Mouse (Mus musculus): ENCODE data around the gene Rnf135. TPM values are rescaled to one million over a fixed set of nuclear protein-coding genes. Genes with fewer than 3 reads are reported as not detected.
"Not testable (repeated sequence)": the region's sequence is repeated elsewhere in the genome, so short reads cannot be mapped to it uniquely, and the experiment has no call there.

Gene Rnf135
- polyA plus RNA-seq, 1 experiment from 2014 or later, result 14.5 TPM

DNA sequence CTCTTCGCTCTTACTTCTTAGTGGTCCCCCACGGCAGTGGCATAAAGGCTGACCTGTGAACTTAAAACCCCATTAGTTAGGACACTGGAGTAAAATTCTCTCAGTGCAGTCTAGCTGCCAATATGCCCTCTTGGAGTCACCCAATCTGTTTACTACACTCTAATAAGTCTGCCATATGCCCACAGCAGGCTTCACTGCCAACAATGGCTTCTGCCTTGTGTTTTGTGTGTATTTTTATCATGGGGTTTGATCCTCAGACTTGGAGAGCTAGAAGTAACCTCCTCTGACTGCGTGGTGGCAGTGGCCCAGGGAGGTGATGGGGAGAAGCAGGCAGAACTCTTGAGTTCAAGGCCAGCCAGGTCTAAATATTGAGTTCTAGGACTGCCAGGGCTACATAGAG lies 20.4 kb downstream of the Rnf135 start:
- Histone ChIP-seq H3K4me2 (ENCODE audit: low read depth, low read length) (no peak overlapping the region), H3K9ac (ENCODE audit: low read length) (no peak overlapping the region), H3K9me3 (replicated peaks; ENCODE audit: control insufficient read depth, low read length) (no peaks in the 10 kb centered on the region), H3K4me1 (ENCODE audit: control insufficient read depth, insufficient read depth, low read length) (peaks cover 2% of the 10 kb centered on the region; the same call in 1 of the 2 replicates), H3K4me3 (ENCODE audit: low read length) (no peak overlapping the region), H3K36me3 (ENCODE audit: control insufficient read depth, insufficient read depth) (0 out of 2 replicates have a peak, but pooled peaks cover 5% of the 10 kb centered on the region), H3K27ac (ENCODE audit: low read length) (no peak overlapping the region), H3K27me3 (ENCODE audit: control insufficient read depth, insufficient read depth, low read length) (no peaks in the 10 kb centered on the region)
- ATAC-seq (replicated peaks; ENCODE audit: extremely low read depth, insufficient read depth, low FRiP score), result no peak
- 73% methylated on average over 3 of the region's 3 CpGs for WGBS

DNA sequence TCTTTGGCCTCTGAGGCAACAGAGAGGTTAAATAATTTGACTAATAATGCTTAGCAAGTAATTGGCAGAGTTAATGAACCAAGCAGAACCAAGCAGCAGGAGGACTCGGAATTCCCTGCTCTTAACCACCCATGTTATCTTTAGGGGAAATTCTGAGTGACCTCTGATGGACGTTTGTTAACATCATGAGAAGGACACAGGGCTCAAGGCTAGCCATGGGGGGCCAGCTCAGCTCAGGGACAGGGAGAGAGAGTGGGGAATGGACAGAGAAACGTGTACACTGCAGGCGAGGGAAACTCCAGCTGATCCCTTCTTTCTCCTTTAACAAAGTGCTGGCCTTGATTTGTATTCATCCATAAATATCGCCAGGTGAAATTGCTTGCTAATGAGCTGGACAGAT lies 21.3 kb downstream of the Rnf135 start:
- Histone ChIP-seq H3K36me3 (ENCODE audit: control insufficient read depth, insufficient read depth) (no peaks in the 10 kb centered on the region), H3K4me3 (ENCODE audit: low read length) (no peak overlapping the region), H3K9me3 (replicated peaks; ENCODE audit: control insufficient read depth, low read length) (no peaks in the 10 kb centered on the region), H3K27me3 (ENCODE audit: control insufficient read depth, insufficient read depth, low read length) (no peaks in the 10 kb centered on the region), H3K4me2 (ENCODE audit: low read depth, low read length) (no peak overlapping the region), H3K27ac (ENCODE audit: low read length) (no peak overlapping the region), H3K9ac (ENCODE audit: low read length) (no peak overlapping the region), H3K4me1 (ENCODE audit: control insufficient read depth, insufficient read depth, low read length) (peaks cover 4% of the 10 kb centered on the region)
- 55% methylated on average over 5 of the region's 5 CpGs for WGBS
- ATAC-seq (replicated peaks; ENCODE audit: extremely low read depth, insufficient read depth, low FRiP score), result no peak

DNA sequence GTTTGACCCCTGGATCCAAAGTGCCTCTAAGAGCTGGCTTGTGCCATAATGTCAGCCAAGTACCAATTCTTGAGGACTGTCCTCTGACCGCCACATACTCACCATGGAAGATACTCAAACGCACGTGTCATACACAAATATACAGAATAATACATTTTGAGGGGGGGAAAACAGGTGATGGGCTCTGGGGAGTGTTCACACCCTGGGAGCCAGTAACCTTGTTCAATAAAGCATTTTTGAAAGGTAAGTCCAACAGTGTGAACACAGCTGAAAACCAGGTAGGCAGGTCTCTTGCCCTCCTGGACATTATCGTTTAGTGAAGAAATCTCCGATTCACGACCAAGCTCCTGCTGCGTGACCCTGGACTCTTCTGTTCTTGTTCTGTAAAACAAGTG lies 24.8 kb downstream of the Rnf135 start:
- Histone ChIP-seq H3K27me3 (ENCODE audit: control insufficient read depth, insufficient read depth, low read length) (no peaks in the 10 kb centered on the region), H3K36me3 (ENCODE audit: control insufficient read depth, insufficient read depth) (peaks cover 2% of the 10 kb centered on the region; the same call in 1 of the 2 replicates), H3K9ac (ENCODE audit: low read length) (no peak overlapping the region), H3K9me3 (replicated peaks; ENCODE audit: control insufficient read depth, low read length) (no peaks in the 10 kb centered on the region), H3K4me2 (ENCODE audit: low read depth, low read length) (peak overlapping the region; percentile 26; the same call in 1 of the 2 replicates), H3K4me1 (ENCODE audit: control insufficient read depth, insufficient read depth, low read length) (peaks cover 12% of the 10 kb centered on the region), H3K4me3 (ENCODE audit: low read length) (peak overlapping the region; percentile 98), H3K27ac (ENCODE audit: low read length) (no peak overlapping the region)
- 34% methylated on average over 7 of the region's 7 CpGs for WGBS
- ATAC-seq (replicated peaks; ENCODE audit: extremely low read depth, insufficient read depth, low FRiP score), result no peak

DNA sequence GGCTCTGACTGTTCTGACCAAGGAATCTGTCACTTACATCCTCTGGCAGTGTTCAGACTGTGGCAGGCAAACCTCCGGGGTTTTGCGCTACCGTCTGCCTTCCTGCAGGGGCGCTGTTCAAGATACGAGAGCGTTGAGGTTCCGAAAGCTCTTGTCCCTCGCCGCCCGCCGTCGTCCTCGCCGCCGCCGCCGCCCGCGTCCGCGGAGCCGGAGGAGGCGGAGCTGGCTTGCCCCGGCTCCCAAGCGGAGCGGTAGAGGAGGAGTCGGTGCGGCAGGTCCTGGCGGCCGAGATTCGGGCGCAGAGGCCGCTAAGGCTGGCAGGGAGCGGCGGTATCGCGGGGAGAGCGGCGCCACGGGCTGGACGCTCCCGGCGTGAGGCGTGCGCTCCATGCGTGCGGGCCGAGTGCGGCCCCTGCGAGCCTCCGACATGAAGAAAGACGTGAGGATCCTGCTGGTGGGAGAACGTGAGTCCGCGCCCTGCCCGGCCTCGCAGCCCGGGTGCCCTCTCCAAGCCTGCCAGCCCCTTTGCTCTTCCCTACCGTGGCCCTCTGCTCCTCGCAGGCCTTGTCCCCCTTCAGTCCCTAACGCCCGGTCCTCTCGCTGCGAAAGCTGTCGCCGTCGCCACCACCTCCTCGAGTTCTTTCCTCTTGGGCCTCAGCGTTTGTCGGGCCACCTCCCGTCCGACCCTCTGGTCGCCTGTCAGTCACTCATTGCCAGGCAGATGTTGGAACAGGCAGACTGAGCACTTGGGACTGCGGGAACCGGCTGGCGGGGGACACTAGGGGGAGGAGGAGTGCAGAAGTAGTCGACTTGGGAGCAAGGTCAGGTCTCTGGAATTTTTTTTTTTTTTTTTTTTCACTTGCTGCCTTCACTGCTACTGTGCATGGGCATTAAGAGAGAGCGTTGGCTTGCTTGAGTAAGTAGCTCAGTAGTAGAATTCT lies 25.5 kb downstream of the Rnf135 start, which contains the start of gene Rhot1:
Rhot1 (plus strand) TSS at position 160 of the 941 bp plus-strand sequence.
- H3K4me3 ChIP-seq (ENCODE audit: low read length), result peak within 1 kb of the TSS; percentile 98
- WGBS, result under 1% methylated on average over 77 of the region's 78 CpGs
- no peaks in the 10 kb centered on the region for H3K27me3 ChIP-seq (ENCODE audit: control insufficient read depth, insufficient read depth, low read length)
- peaks cover 5% of the 10 kb centered on the region; the same call in 1 of the 2 replicates for H3K36me3 ChIP-seq (ENCODE audit: control insufficient read depth, insufficient read depth)
- H3K9me3 ChIP-seq (replicated peaks; ENCODE audit: control insufficient read depth, low read length), result no peaks in the 10 kb centered on the region
- peaks cover 12% of the 10 kb centered on the region for H3K4me1 ChIP-seq (ENCODE audit: control insufficient read depth, insufficient read depth, low read length)
- H3K4me2 ChIP-seq (ENCODE audit: low read depth, low read length), result peak within 1 kb of the TSS; percentile 79
- peak within 1 kb of the TSS; percentile 98 for H3K9ac ChIP-seq (ENCODE audit: low read length)
- peak; percentile 93 for ATAC-seq (replicated peaks; ENCODE audit: extremely low read depth, insufficient read depth, low FRiP score)
- H3K27ac ChIP-seq (ENCODE audit: low read length), result peak within 1 kb of the TSS; percentile 98

DNA sequence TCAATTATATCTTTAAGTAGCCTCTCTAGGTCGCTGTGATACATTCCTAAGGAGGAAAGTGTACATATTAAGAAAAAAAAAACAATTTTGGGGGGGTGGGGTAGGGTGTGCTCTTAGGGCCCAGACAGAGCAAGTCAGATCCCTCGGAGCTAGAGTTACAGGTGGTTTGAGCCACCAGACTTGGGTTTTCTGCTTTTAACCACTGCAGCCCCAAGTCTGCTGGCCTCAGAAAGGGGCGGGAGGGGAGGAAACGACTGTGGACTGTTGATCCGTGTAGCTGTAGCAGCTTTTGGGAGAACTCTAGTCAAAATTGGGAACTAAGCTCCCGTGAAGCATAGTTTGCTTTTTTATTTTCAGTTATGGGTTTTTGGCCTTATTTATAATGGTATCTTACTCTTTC lies 26.7 kb downstream of the Rnf135 start:
- H3K27me3 ChIP-seq (ENCODE audit: control insufficient read depth, insufficient read depth, low read length), result no peaks in the 10 kb centered on the region
- ATAC-seq (replicated peaks; ENCODE audit: extremely low read depth, insufficient read depth, low FRiP score), result no peak
- peaks cover 12% of the 10 kb centered on the region for H3K4me1 ChIP-seq (ENCODE audit: control insufficient read depth, insufficient read depth, low read length)
- peak overlapping the region; percentile 98 for H3K9ac ChIP-seq (ENCODE audit: low read length)
- WGBS, result 29% methylated on average over 6 of the region's 6 CpGs
- no peaks in the 10 kb centered on the region for H3K9me3 ChIP-seq (replicated peaks; ENCODE audit: control insufficient read depth, low read length)
- H3K4me3 ChIP-seq (ENCODE audit: low read length), result peak overlapping the region; percentile 98
- H3K27ac ChIP-seq (ENCODE audit: low read length), result no peak overlapping the region
- H3K36me3 ChIP-seq (ENCODE audit: control insufficient read depth, insufficient read depth), result peaks cover 5% of the 10 kb centered on the region; the same call in 1 of the 2 replicates
- H3K4me2 ChIP-seq (ENCODE audit: low read depth, low read length), result peak overlapping the region; percentile 79

DNA sequence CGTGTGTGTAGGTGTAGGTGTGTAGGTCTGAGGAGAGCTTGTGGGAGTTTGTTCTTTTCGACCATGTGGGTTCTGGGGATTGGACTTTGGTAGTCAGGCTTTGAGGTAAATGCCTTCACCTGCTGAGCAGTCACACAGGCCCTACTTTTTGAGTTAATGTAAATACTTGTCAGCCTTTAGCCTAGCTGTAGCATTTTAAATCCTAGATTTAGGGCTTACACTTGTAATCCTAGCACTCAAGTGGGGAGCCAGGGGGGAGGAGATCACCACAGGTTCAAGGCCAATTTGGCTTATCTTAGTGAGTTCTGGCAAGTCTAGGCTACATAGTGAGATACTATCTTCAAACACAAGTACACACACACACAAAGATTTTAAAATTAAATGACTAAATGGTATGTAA lies 28.6 kb downstream of the Rnf135 start:
- Histone ChIP-seq H3K36me3 (ENCODE audit: control insufficient read depth, insufficient read depth) (peaks cover 5% of the 10 kb centered on the region; the same call in 1 of the 2 replicates), H3K4me1 (ENCODE audit: control insufficient read depth, insufficient read depth, low read length) (peaks cover 12% of the 10 kb centered on the region), H3K9ac (ENCODE audit: low read length) (no peak overlapping the region), H3K27ac (ENCODE audit: low read length) (no peak overlapping the region), H3K27me3 (ENCODE audit: control insufficient read depth, insufficient read depth, low read length) (no peaks in the 10 kb centered on the region), H3K4me3 (ENCODE audit: low read length) (no peak overlapping the region), H3K9me3 (replicated peaks; ENCODE audit: control insufficient read depth, low read length) (no peaks in the 10 kb centered on the region), H3K4me2 (ENCODE audit: low read depth, low read length) (no peak overlapping the region)
- ATAC-seq (replicated peaks; ENCODE audit: extremely low read depth, insufficient read depth, low FRiP score), result no peak
- WGBS, result 93% methylated on average over 2 of the region's 2 CpGs

DNA sequence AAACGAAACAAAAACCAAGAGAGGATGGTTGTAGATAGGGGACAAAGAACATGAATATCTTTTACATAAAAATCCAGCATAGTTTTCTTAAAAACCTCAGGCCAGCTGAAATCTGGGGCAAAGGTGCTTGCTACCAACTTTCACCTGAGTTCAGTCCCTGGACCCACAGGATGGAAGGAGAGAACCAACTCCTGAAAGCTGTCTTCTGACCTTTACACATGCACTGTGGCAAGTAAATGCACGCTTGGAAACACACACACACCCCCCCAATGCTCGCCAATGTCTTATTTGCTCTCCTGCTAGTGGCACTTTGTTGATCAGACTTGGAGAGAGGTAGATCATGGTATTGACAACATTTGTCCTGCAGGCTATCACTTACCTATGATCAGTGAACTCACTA lies 31.6 kb downstream of the Rnf135 start:
- Histone ChIP-seq H3K4me3 (ENCODE audit: low read length) (no peak overlapping the region), H3K9ac (ENCODE audit: low read length) (no peak overlapping the region), H3K27ac (ENCODE audit: low read length) (no peak overlapping the region), H3K9me3 (replicated peaks; ENCODE audit: control insufficient read depth, low read length) (no peaks in the 10 kb centered on the region), H3K27me3 (ENCODE audit: control insufficient read depth, insufficient read depth, low read length) (no peaks in the 10 kb centered on the region), H3K4me1 (ENCODE audit: control insufficient read depth, insufficient read depth, low read length) (peaks cover 6% of the 10 kb centered on the region), H3K36me3 (ENCODE audit: control insufficient read depth, insufficient read depth) (peaks cover 5% of the 10 kb centered on the region; the same call in 1 of the 2 replicates), H3K4me2 (ENCODE audit: low read depth, low read length) (no peak overlapping the region)
- 91% methylated on average over 3 of the region's 3 CpGs for whole genome bisulfite sequencing
- ATAC-seq (replicated peaks; ENCODE audit: extremely low read depth, insufficient read depth, low FRiP score), result no peak

DNA sequence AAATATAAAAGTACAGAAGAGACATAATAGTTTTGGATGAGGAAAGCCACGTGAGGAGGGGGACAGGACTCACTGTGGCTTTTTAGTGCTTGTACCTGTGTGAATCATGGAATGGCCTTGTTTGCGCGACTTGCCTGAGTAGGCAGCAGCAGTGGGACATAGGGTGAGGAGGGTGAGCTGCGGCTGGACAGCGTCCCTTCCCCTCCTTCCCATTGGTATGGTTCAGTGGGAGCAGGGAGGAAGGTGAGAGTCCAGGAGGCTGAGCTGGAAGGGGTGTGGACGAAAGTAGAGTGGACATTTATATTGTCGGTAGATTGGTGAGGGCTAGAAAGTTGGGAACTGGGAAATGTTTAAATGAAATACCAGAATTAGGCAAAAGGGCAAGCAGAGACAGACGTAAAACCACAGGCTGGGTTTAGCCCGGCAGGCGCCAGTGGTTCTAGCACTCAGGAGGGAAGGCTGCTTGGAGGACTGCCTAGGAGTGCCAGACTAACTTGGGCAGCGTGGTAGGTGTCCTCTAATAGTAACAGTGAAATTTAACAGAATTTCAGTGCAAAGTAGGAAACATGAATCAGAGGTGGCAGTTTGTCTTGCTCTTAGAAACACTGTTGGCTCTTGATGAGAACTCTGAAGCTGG lies 35.1 kb downstream of the Rnf135 start:
- Histone ChIP-seq H3K4me1 (ENCODE audit: control insufficient read depth, insufficient read depth, low read length) (peaks cover 2% of the 10 kb centered on the region; the same call in 1 of the 2 replicates), H3K27me3 (ENCODE audit: control insufficient read depth, insufficient read depth, low read length) (no peaks in the 10 kb centered on the region), H3K9ac (ENCODE audit: low read length) (no peak overlapping the region), H3K4me2 (ENCODE audit: low read depth, low read length) (no peak overlapping the region), H3K9me3 (replicated peaks; ENCODE audit: control insufficient read depth, low read length) (no peaks in the 10 kb centered on the region), H3K36me3 (ENCODE audit: control insufficient read depth, insufficient read depth) (peaks cover 13% of the 10 kb centered on the region), H3K27ac (ENCODE audit: low read length) (no peak overlapping the region), H3K4me3 (ENCODE audit: low read length) (no peak overlapping the region)
- ATAC-seq (replicated peaks; ENCODE audit: extremely low read depth, insufficient read depth, low FRiP score), result no peak
- 84% methylated on average over 11 of the region's 11 CpGs for WGBS

DNA sequence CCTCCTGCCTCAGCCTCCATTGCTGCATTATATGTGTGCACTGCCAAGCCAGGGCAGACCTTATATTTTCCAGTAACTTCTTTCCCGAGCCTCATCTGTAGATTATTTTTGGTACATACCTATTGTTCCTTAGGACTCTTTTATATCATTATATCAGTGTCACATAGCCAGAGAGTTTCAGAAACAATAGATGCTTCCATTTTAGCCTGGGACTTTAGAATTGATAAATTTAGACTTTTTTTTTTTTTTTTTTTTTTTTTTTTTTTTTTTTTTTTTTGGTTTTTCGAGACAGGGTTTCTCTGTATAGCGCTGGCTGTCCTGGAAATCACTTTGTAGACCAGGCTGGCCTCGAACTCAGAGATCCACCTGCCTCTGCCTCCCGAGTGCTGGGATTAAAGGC lies 46.4 kb downstream of the Rnf135 start:
- not testable (repeated sequence) for H3K9ac ChIP-seq (ENCODE audit: low read length); H3K4me1 ChIP-seq (ENCODE audit: control insufficient read depth, insufficient read depth, low read length); H3K9me3 ChIP-seq (replicated peaks; ENCODE audit: control insufficient read depth, low read length); H3K4me3 ChIP-seq (ENCODE audit: low read length); H3K27me3 ChIP-seq (ENCODE audit: control insufficient read depth, insufficient read depth, low read length); ATAC-seq (replicated peaks; ENCODE audit: extremely low read depth, insufficient read depth, low FRiP score); H3K4me2 ChIP-seq (ENCODE audit: low read depth, low read length); H3K27ac ChIP-seq (ENCODE audit: low read length)
- H3K36me3 ChIP-seq (ENCODE audit: control insufficient read depth, insufficient read depth), result peaks cover 23% of the 10 kb centered on the region
- WGBS, result 86% methylated on average over 4 of the region's 5 CpGs
